Mouse (Mus musculus): ENCODE measurements around the gene Becn1.
A peak's percentile ranks its signal among the peaks of the same experiment; 100 is the strongest.

Gene Becn1

DNA sequence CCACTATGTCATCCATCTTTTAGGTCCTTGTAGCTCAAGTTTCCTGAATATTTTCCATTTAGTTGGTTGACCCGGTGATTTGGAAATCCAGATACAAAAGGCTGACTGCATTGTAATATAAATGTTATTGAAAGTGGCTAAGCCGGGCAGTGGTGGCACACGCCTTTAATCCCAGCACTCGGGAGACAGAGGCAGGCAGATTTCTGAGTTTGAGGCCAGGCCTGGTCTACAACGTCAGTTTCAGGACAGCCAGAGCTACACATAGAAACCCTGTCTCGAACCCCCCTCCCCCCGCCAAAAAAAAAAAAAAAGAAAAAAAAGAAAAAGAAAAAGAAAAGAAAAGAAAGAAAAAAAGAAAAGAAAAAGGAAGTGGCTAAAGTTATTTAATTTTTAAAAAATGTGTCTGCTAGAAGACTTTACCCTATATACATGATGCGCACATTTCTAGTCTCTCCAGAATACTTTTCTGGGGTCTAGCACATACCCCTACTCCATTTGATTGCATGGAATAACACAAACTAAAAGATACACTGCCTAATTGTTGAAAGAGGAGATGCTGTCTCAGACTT, 13.1 kb upstream of the Becn1 start:
- no peak for DNase-seq

GRCm38 (mm10) chr11:101314567-101314966, 12.5 kb upstream of the Becn1 start:
- DNase-seq, result no peak

GRCm38 (mm10) chr11:101312150-101312549, 10.1 kb upstream of the Becn1 start:
- DNase-seq, result no peak

DNA sequence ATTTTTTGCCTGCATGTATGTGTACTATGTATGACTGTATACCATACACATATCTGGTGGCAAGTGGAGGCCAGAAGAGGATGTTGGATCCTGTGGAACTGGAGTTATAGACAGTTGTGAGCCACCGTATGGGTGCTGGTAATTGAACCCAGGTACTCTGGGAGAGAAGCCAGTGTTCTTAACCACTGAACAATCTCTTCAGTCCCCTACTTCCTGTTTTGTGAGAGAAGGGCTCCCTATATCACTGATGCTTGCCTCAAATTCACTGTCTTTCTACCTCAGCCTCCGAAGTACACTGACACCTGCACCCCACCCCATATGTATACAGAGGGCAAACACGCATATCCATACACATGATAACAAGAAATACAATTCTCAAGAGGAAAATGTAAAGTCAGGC, 9.0 kb upstream of the Becn1 start:
- no peak for DNase-seq

DNA sequence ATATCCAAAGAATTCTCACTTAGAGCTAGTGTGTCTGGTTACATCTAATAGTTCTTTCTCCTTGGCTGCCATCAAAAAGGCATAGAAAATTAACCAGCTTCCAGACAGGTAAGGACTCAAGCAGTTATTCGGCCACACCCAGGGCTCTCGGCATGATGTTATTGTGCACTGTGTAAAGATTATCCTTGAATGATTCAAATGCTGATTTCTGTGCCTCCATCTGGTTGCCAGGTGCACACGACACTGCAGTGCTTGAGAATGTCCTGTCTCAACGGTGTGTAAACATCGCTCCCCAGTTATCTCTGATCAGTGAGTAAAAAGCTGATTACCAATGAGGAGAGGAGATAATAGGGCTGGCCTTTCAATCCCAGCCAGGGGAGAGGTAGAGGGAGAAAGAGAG, 5.7 kb upstream of the Becn1 start:
- no peak for DNase-seq

DNA sequence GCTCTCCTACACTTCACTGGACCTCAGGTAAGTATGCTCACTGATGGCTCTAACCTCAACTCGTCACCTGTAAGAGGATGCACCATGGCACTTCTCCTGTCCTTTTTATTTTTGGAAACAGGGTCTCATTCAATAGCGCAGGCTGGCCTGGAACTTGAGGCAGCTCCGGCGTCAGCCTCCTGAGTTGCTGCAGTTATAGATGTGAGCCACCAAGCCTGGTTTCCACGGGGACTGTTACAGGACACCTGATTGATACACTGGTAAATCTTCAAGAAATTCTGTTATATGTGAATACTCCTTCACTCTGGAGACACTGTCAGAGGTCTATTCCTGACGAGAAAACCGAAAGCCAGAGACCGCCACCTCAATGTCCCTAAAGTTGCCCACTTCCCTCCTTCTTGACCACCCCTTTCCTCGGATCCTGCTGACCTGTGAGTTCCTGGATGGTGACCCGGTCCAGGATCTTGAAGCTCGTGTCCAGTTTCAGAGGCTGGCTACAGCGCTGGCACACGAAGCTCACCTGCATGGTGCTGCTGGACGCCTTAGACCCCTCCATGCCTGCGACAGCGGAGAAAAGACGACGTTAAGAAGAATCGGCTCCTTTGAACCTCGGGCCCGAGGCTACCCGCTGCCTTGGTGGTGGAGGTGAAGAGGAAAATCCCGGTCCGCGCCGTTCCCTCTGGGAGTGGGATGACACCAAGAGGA, 635 bp downstream of the Becn1 start:
- DNase-seq, result no peak

DNA sequence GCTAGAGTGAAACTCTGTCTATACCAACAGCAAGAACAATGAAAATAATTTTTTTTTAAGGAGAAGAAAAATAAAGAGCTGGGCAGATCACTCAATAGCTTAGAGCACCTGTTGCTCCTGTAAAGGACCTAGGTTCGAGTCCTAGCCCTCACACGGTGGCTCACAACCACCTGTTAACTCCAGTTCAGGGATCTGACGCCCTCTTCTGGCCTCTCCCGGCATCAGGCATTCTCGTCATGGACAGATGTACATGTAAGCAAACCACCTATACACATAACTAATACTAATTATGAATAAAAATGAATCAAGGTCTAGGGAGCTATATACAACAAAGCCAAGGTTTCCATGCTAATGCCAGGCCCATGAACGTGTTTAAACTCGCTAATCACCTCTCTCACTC, 1.2 kb downstream of the Becn1 start:
- no peak for DNase-seq

DNA sequence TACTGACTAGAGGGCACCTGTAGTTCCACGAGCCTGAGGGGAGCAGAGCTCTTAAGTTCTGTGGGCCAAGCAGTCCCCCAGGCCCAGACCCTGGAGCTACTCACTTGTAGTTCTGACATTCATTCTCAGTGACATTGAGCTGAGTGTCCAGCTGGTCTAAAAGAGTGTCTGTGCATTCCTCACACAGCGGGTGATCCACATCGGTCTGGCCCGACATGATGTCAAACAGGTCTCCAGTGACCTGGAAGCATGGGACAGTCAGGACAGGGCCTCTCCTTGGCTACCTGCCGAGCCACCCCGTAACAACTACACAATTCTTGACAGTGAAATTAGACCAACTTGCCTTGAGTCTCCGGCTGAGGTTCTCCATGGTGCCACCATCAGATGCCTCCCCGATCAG, 6.9 kb downstream of the Becn1 start:
- DNase-seq, result no peak

DNA sequence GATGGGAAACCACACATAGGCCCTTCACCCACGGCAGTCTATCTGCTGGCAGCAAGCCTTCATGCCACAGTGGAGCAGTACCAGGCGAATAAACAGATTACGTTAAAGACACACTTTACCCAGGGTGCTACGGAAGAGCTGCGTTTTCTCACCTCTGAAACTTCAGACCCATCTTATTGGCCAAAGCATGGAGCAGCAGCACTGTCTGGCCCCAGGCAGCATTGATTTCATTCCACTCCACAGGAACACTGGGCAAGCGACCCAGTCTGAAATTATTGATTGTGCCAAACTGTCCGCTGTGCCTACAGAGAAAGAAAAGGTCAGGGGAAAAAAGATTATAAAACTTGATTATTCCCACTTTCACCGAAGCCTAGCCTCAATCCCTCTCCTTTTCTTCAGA, 10.9 kb downstream of the Becn1 start:
- DNase-seq, result no peak

DNA sequence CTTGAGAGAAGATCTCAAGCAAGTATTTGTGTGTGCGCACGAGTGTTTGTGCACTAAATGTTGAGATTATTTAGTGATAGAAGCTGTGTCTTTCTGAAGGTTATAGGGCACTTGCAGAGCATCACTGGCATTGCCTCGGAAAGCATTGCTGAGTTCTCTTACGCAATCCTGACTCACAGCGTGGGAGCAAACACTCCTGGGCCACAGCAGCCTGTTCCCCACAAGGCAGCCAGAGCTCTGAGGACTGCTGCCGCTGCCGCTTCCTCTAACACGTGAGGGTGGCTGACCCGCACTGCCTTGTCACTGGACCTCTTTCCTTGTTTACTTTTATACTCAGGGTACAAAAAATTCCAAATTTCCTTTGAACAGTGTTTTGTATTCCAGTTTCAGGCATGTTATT, 14.8 kb downstream of the Becn1 start:
- no peak for DNase-seq

- peak; percentile 79 for DNase-seq
Observed at GRCm38 (mm10) chr11:101283805-101284204, 18.3 kb downstream of the Becn1 start.

GRCm38 (mm10) chr11:101282896-101283295, 19.2 kb downstream of the Becn1 start:
- DNase-seq, result no peak

GRCm38 (mm10) chr11:101280837-101281236, 21.2 kb downstream of the Becn1 start:
- DNase-seq, result no peak

DNA sequence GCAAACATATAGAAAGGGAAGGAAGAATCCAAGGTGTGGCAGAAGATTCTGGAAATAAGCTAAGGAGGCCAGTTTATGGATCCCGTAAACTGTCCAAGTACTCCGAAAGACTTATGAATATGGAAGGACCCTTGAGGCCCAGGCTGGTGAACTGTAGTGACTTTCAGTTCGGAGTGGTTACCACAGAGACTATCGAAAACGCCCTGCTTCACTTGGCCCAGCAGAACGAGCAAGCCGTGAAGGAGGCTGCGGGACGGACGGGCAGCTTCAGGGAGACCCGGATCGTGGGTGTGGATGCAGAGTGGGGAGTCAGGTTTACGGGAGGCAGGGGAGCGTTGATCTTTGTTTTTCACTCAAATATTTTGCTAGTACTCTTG, 22.9 kb downstream of the Becn1 start:
- DNase-seq, result no peak

DNA sequence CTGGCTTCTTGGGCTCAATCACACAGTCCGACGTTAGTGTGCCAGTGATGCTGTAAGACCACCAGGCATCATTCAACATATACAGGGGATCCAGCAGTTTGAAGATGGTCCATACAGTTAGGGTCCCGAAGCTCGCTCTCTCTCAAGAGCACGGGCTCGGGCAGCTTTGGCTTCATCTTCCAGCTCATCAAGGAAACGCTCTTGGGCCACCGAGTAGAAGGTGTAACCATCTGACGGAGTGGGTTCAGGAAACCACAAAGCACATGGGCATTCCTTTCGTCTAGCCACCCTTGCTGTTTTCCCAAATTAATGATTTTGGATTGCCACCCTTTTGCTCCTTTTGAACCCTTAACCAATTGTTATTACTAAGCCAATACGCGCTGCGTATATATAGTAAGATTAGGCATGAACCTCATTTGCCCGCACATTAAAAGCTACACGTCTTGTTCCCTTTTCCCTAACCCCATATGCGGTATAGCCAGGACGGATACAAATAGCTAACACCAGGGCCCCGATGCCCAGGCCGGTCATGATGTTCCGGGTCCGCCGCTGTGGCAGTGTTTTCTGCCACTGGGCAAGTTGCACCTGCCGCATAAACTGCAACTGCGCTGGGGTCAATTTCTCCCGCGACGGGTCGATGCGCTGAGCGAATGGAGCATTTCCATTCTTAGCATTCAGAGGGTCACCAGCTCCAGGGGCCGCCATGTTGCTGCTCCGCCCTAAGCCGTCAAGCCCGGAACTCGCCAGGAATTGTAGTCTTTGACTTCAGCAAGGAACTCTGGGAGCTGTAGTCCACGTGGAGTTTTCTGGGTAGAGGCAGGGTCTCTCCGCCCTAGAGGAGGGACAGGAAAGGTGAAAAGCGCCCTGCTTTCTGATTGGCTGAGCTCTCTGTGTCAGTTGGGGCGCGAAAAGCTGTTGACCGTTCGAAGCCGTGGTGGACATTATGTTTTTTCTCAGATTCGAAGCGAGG, 23.6 kb downstream of the Becn1 start, which contains the start of the genes Cntd1 and Coa3:
Cntd1 (plus strand) TSS at position 790 of the 970 bp plus-strand sequence.
Coa3 (minus strand) TSS at position 892 of the 970 bp plus-strand sequence.
- peak; percentile 91 for DNase-seq

GRCm38 (mm10) chr11:101277381-101278222, 24.5 kb downstream of the Becn1 start:
- peak; percentile 91 for DNase-seq

GRCm38 (mm10) chr11:101276319-101277070, 25.6 kb downstream of the Becn1 start:
- DNase-seq, result no peak

- DNase-seq, result no peak
Observed at GRCm38 (mm10) chr11:101275309-101275708, 26.8 kb downstream of the Becn1 start.

DNA sequence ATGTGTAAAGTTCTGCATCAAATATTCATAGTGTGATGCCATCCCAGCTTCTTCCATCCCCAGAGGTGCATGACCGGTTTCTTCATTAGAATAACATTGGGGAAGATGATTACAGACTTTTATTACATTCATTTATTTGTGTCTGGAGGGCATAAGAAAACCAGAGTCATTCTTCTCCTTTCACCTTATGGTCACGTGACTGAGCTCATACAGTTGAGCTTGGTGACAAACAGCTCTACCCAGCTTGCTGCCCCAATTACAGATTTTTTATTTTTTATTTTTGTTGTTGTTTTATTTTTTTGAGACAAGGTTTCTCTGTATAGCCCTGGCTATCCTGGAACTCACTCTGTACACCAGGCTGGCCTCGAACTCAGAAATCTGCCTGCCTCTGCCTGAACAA, 29.6 kb downstream of the Becn1 start:
- no peak for DNase-seq

DNA sequence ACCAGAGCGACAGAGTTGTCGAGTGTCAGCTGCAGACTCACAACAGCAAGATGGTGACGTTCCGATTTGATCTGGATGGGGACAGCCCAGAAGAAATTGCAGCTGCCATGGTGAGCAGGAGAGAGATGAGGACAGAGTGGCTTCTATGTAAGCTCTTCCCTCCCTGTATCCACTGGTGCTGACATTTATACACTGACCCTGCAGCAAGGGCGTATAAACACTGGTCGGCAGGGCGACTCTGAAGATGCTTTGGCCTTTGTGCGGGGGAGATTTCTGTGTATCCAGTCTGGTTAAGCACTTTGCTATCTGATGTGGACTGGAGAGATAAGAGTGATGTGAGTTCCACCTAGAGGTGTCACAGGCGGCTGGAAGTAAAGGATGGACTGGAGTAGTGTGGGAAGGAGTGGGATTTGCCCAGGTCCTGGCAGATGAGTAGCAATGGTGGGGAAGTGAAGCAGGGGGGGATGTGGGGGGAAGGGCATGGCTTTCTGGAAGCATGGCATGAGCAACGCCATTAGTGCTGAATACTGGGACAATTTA, 32.4 kb downstream of the Becn1 start:
- no peak for DNase-seq

DNA sequence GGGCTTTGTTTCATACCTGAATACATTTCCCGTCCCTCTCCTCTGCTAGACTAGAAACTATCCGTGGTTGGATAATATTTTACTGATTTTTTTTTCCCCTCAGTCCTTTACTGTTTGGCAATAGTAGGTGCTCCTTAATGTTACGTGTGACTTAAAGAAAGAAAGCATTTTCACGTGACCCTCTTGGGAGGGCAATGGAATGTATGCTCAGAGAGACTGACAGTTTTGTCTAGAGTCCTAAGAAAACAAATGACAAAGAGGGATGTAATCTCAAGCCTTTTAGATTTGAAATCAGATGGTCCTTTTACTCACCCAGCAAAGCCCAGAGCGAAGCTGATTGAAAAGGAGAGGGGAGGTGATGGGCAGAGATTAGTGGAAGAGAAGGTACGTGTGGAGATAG, 36.2 kb downstream of the Becn1 start:
- no peak for DNase-seq
